Mouse (Mus musculus): ENCODE measurements around the gene Hoxb13. TPM values are rescaled to one million over a fixed set of nuclear protein-coding genes. Genes with fewer than 3 reads are reported as not detected.

The Hoxb13 gene
- total RNA-seq, 2 experiments from 2014 or later: not detected

GRCm38 (mm10) chr11:96189810-96190522, 4.2 kb upstream of the Hoxb13 start:
- no peak for DNase-seq

GRCm38 (mm10) chr11:96191132-96191531, 3.0 kb upstream of the Hoxb13 start:
- no peak for DNase-seq

GRCm38 (mm10) chr11:96194401-96194710, 240 bp downstream of the Hoxb13 start:
- no peak for DNase-seq

- DNase-seq: no peak
Observed at GRCm38 (mm10) chr11:96194961-96195640, 985 bp downstream of the Hoxb13 start.

- no peak for DNase-seq
Observed at GRCm38 (mm10) chr11:96195769-96196280, 1.7 kb downstream of the Hoxb13 start.

- DNase-seq: peak; percentile 43 to 53
Observed at GRCm38 (mm10) chr11:96198642-96199041, 4.5 kb downstream of the Hoxb13 start.

GRCm38 (mm10) chr11:96199181-96200086, 5.3 kb downstream of the Hoxb13 start:
- no peak for DNase-seq

GRCm38 (mm10) chr11:96200183-96200655, 6.1 kb downstream of the Hoxb13 start:
- DNase-seq: no peak

GRCm38 (mm10) chr11:96201741-96202140, 7.6 kb downstream of the Hoxb13 start:
- DNase-seq: no peak

GRCm38 (mm10) chr11:96202401-96203081, 8.4 kb downstream of the Hoxb13 start:
- no peak for DNase-seq

GRCm38 (mm10) chr11:96203182-96203788, 9.2 kb downstream of the Hoxb13 start:
- peak in 1 of 2 experiments; percentile 18 for DNase-seq

- no peak for DNase-seq
Observed at GRCm38 (mm10) chr11:96203789-96204186, 9.7 kb downstream of the Hoxb13 start.

GRCm38 (mm10) chr11:96204351-96204750, 10.2 kb downstream of the Hoxb13 start:
- no peak for DNase-seq

- no peak for DNase-seq
Observed at GRCm38 (mm10) chr11:96205426-96206131, 11.5 kb downstream of the Hoxb13 start.

- peak in 1 of 2 experiments; percentile 8 for DNase-seq
Observed at GRCm38 (mm10) chr11:96223813-96224212, 29.7 kb downstream of the Hoxb13 start.

- DNase-seq: no peak
Observed at GRCm38 (mm10) chr11:96227676-96228075, 33.6 kb downstream of the Hoxb13 start.

GRCm38 (mm10) chr11:96234906-96235305, 40.8 kb downstream of the Hoxb13 start:
- peak; percentile 55 to 72 for DNase-seq

GRCm38 (mm10) chr11:96240211-96240610, 46.1 kb downstream of the Hoxb13 start:
- DNase-seq: peak; percentile 61 to 68
